Mouse (Mus musculus): ENCODE measurements around the gene Stambpl1.

GRCm38 (mm10) chr19:34182490-34182889 lies 9.5 kb upstream of the Stambpl1 start:
- no peak for TF ChIP-seq EP300 (IDR thresholded peaks at IDR 0.05; ENCODE audit: low read depth)
- TF ChIP-seq CTCF (IDR thresholded peaks at IDR 0.05; ENCODE audit: low read depth) = no peak
